Mouse (Mus musculus) MEL (cell line): ENCODE data around the gene Styx. TPM values are rescaled to one million over a fixed set of nuclear protein-coding genes. Genes with fewer than 3 reads are reported as not detected.
A peak's percentile ranks its signal among the peaks of the same experiment; 100 is the strongest.

ENCODE experiments used
- DNase-seq: peaks from one replicate; pipeline ENCODE4 v3.0.0; 2011; ENCODE audit warnings: low read depth, low spot score
- H3K27ac ChIP-seq: 2 replicates; pipeline ENCODE4 v1.5.1; 2012; ENCODE audit warnings: low read depth, mild to moderate bottlenecking, control low read depth, low read length, moderate library complexity; ENCODE audit not compliant: control insufficient read depth
- H3K27me3 ChIP-seq, 2 experiments: fragments of 150-350 bp in 1 of 2; sonication (generic) in 1 of 2; 2 replicates each; pipeline ENCODE4 v1.6.1; 2012; ENCODE audit warnings: low read length in 2 of 2, mild to moderate bottlenecking in 2 of 2, improper control_type of control experiment in 1 of 2, moderate library complexity in 1 of 2; ENCODE audit not compliant: insufficient read depth in 2 of 2, control insufficient read depth in 1 of 2
- H3K36me3 ChIP-seq, 2 experiments: 2 replicates each; pipeline ENCODE4 v1.6.1; 2012 to 2014; ENCODE audit warnings: low read length in 2 of 2, improper control_type of control experiment in 1 of 2, inconsistent platforms in 1 of 2, mild to moderate bottlenecking in 1 of 2; ENCODE audit not compliant: insufficient read depth in 2 of 2, control insufficient read depth in 1 of 2
- H3K4me1 ChIP-seq, 2 experiments: fragments of 150-350 bp in 1 of 2; sonication (generic) in 1 of 2; 2 replicates each; pipeline ENCODE4 v1.6.1; 2012; ENCODE audit warnings: low read length in 2 of 2, improper control_type of control experiment in 1 of 2, mild to moderate bottlenecking in 1 of 2; ENCODE audit not compliant: insufficient read depth in 2 of 2, control insufficient read depth in 1 of 2
- H3K4me3 ChIP-seq, 2 experiments: fragments of 150-350 bp in 1 of 2; sonication (generic) in 1 of 2; 2 replicates each; pipeline ENCODE4 v1.5.1; 2012; ENCODE audit warnings: low read depth in 2 of 2, low read length in 2 of 2, mild to moderate bottlenecking in 2 of 2, moderate library complexity in 2 of 2, control low read depth in 1 of 2, improper control_type of control experiment in 1 of 2; ENCODE audit not compliant: control insufficient read depth in 1 of 2, insufficient read depth in 1 of 2
- H3K79me2 ChIP-seq: 2 replicates; pipeline ENCODE4 v1.6.1; 2012; ENCODE audit warnings: mild to moderate bottlenecking, low read length, moderate library complexity; ENCODE audit not compliant: control insufficient read depth, poor library complexity, insufficient read depth
- H3K9ac ChIP-seq: 2 replicates; pipeline ENCODE4 v1.6.1; 2012; ENCODE audit warnings: low read depth, mild to moderate bottlenecking, control low read depth, low read length, moderate library complexity; ENCODE audit not compliant: control insufficient read depth, poor library complexity, severe bottlenecking
- H3K9me3 ChIP-seq: fragments of 150-350 bp; sonication (generic); replicated peaks from 2 replicates; pipeline ENCODE4 v1.6.1; 2012; ENCODE audit warnings: mild to moderate bottlenecking, low read length, improper control_type of control experiment, moderate library complexity; ENCODE audit not compliant: insufficient read depth
- CHD1 ChIP-seq: IDR thresholded peaks from 2 replicates; pipeline ENCODE4 v1.6.1; 2012; ENCODE audit warnings: low read depth, mild to moderate bottlenecking, inconsistent platforms, low read length, improper control_type of control experiment
- CHD2 ChIP-seq: IDR thresholded peaks from 2 replicates; pipeline ENCODE4 v1.6.1; 2011; ENCODE audit warnings: low read length, improper control_type of control experiment
- CTCF ChIP-seq, 3 experiments: IDR thresholded peaks in 2 of 3; conservative IDR thresholded peaks in 1 of 3; 2 replicates each; pipeline ENCODE4 v1.5.1; 2011 to 2012; ENCODE audit warnings: low read length in 3 of 3, low read depth in 2 of 3, mild to moderate bottlenecking in 2 of 3, improper control_type of control experiment in 1 of 3, inconsistent platforms in 1 of 3, mixed read lengths in 1 of 3, moderate library complexity in 1 of 3; ENCODE audit not compliant: control insufficient read depth in 1 of 3, insufficient read depth in 1 of 3, poor library complexity in 1 of 3, severe bottlenecking in 1 of 3
- ELF1 ChIP-seq: IDR thresholded peaks from 2 replicates; pipeline ENCODE4 v1.6.1; 2014; ENCODE audit warnings: low read depth, mild to moderate bottlenecking, inconsistent platforms, low read length, improper control_type of control experiment, moderate library complexity
- EP300 ChIP-seq, 2 experiments: IDR thresholded peaks; 2 replicates each; pipeline ENCODE4 v1.6.1; 2011; ENCODE audit warnings: improper control_type of control experiment in 2 of 2, low read length in 2 of 2, low read depth in 1 of 2, mild to moderate bottlenecking in 1 of 2
- ETS1 ChIP-seq: IDR thresholded peaks from 2 replicates; pipeline ENCODE4 v1.6.1; 2012; ENCODE audit warnings: low read depth, mild to moderate bottlenecking, inconsistent platforms, low read length, improper control_type of control experiment, moderate library complexity
- GATA1 ChIP-seq: IDR thresholded peaks from 2 replicates; pipeline ENCODE4 v1.6.1; 2011; ENCODE audit warnings: low read depth, low read length, improper control_type of control experiment
- HCFC1 ChIP-seq: IDR thresholded peaks from 2 replicates; pipeline ENCODE4 v1.6.1; 2012; ENCODE audit warnings: low read depth, mild to moderate bottlenecking, inconsistent platforms, low read length, improper control_type of control experiment, moderate library complexity
- MAFK ChIP-seq: IDR thresholded peaks from 2 replicates; pipeline ENCODE4 v1.6.1; 2011; ENCODE audit warnings: low read depth, mild to moderate bottlenecking, low read length, improper control_type of control experiment, borderline replicate concordance
- MAZ ChIP-seq: IDR thresholded peaks from 2 replicates; pipeline ENCODE4 v1.6.1; 2012; ENCODE audit warnings: low read depth, mild to moderate bottlenecking, inconsistent platforms, low read length, improper control_type of control experiment
- MXI1 ChIP-seq: IDR thresholded peaks from 2 replicates; pipeline ENCODE4 v1.6.1; 2011; ENCODE audit warnings: mild to moderate bottlenecking, low read depth, low read length, improper control_type of control experiment
- NELFE ChIP-seq: IDR thresholded peaks from 2 replicates; pipeline ENCODE4 v1.6.1; 2011; ENCODE audit warnings: low read depth, low read length, improper control_type of control experiment
- POLR2A ChIP-seq, 2 experiments: IDR thresholded peaks; 2 replicates each; pipeline ENCODE4 v1.6.1; 2011 to 2012; ENCODE audit warnings: low read length in 2 of 2, mild to moderate bottlenecking in 2 of 2, control low read depth in 1 of 2, improper control_type of control experiment in 1 of 2, low read depth in 1 of 2, moderate library complexity in 1 of 2; ENCODE audit not compliant: control insufficient read depth in 1 of 2, insufficient read depth in 1 of 2, poor library complexity in 1 of 2
- POLR2AphosphoS2 ChIP-seq: IDR thresholded peaks from 2 replicates; pipeline ENCODE4 v1.6.1; 2011; ENCODE audit warnings: low read length, improper control_type of control experiment
- RCOR1 ChIP-seq: IDR thresholded peaks from 2 replicates; pipeline ENCODE4 v1.6.1; 2012; ENCODE audit warnings: low read depth, mild to moderate bottlenecking, inconsistent platforms, low read length, improper control_type of control experiment
- SIN3A ChIP-seq: IDR thresholded peaks from 2 replicates; pipeline ENCODE4 v1.6.1; 2012; ENCODE audit warnings: low read length, improper control_type of control experiment, inconsistent platforms
- TBP ChIP-seq: IDR thresholded peaks from 2 replicates; pipeline ENCODE4 v1.8.0; 2011; ENCODE audit warnings: low read depth, low read length, improper control_type of control experiment
- TCF12 ChIP-seq: IDR thresholded peaks from 2 replicates; pipeline ENCODE4 v1.6.1; 2014; ENCODE audit warnings: low read depth, mild to moderate bottlenecking, inconsistent platforms, low read length, improper control_type of control experiment, moderate library complexity
- USF1 ChIP-seq: IDR thresholded peaks from 2 replicates; pipeline ENCODE4 v1.6.1; 2014; ENCODE audit warnings: low read depth, mild to moderate bottlenecking, inconsistent platforms, low read length, improper control_type of control experiment, moderate library complexity
- ZKSCAN1 ChIP-seq: IDR thresholded peaks from 2 replicates; pipeline ENCODE4 v1.6.1; 2012; ENCODE audit warnings: low read depth, mild to moderate bottlenecking, inconsistent platforms, low read length, improper control_type of control experiment, moderate library complexity
- ZMIZ1 ChIP-seq: IDR thresholded peaks from 2 replicates; pipeline ENCODE4 v1.6.1; 2012; ENCODE audit warnings: low read depth, mild to moderate bottlenecking, inconsistent platforms, low read length, improper control_type of control experiment, moderate library complexity
- polyA plus RNA-seq, 2 experiments: library from polyadenylated mRNA; stranded (reverse) in 1 of 2; unstranded in 1 of 2; fragments of >175 nt in 1 of 2; fragments of >200 nt in 1 of 2; gene quantifications; 2 replicates each; pipeline versions ENCODE4 v1.2.1 to v1.2.4; 2012; ENCODE audit warnings: low replicate concordance in 2 of 2, low read depth in 1 of 2; ENCODE audit not compliant: insufficient read length in 2 of 2, insufficient read depth in 1 of 2, missing spikeins in 1 of 2
- total RNA-seq: library from RNA; depleted of rRNA; stranded (reverse); fragments of 300-350 nt; gene quantifications from 2 replicates; pipeline ENCODE4 v1.2.3, GENCODE M21; 2012

The Styx gene
- total and polyA plus RNA-seq, 3 experiments: 18.0 to 27.2 TPM; not detected in 1

DNA sequence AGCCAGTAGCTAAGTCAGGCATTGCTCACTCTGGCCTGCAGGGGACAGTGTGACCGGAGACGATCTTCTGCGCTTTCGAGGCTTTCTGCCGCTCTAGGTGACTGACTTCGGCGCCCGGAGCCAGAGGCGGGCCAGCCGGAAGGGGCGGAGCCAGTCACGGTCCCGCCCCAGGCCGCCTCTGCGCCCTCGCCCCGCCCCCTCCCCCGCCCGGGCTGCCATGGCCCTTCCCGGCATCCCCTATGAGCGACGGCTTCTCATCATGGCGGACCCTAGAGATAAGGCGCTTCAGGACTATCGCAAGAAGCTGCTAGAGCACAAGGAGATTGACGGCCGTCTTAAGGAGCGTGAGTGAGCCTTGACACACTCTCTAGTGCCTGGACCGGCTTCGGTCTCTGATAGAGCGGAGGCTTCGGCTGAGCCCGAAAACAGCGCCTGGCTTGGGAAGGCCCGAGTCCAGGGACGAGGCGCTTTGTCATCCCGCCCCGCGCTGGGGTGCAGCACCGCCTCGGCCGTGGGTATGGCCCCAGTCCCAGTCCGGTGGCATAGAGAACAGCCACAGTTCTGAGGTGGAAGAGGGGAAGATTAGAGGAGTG, 21.2 kb upstream of the Styx start, which contains the start of gene Psmc6:
Psmc6 (plus strand) TSS at position 200 of the 593 bp plus-strand sequence.
- Histone ChIP-seq H3K27ac (peak within 1 kb of the TSS; percentile 95), H3K27me3 (no peaks in the 10 kb centered on the region), H3K9ac (peak within 1 kb of the TSS; percentile 97), H3K36me3 (peaks cover 17 to 41% of the 10 kb centered on the region in 2 experiments), H3K4me3 (peak within 1 kb of the TSS; percentile 86 to 99), H3K9me3 (no peaks in the 10 kb centered on the region), H3K4me1 (peaks cover 17 to 21% of the 10 kb centered on the region in 2 experiments), H3K79me2 (peaks cover 22% of the 10 kb centered on the region)
- TF ChIP-seq POLR2AphosphoS2: peak; percentile 65; the same call in 1 of the 2 replicates
- peak; percentile 84 for TF ChIP-seq HCFC1
- TF ChIP-seq NELFE: peak; percentile 85
- no peak for TF ChIP-seq RCOR1
- no peak for TF ChIP-seq CHD1
- TF ChIP-seq EP300 (IDR thresholded peaks at IDR 0.05; ENCODE audit: low read depth in 1 of 2, low read length in 2 of 2): no peak
- TF ChIP-seq CHD2: no peak
- TF ChIP-seq GATA1: peak; percentile 52; the same call in 1 of the 2 replicates
- peak; percentile 9; the same call in 1 of the 2 replicates for TF ChIP-seq ETS1
- TF ChIP-seq TBP: peak; percentile 77
- peak; percentile 57; the same call in 1 of the 2 replicates for TF ChIP-seq ZMIZ1
- peak; percentile 69 for TF ChIP-seq SIN3A
- peak; percentile 86 to 92 (median 86) for TF ChIP-seq CTCF (IDR thresholded peaks at IDR 0.05 in 2 of 3, conservative IDR thresholded peaks at IDR 0.05 in 1 of 3; ENCODE audit: control insufficient read depth in 1 of 3, insufficient read depth in 1 of 3, low read depth in 2 of 3, low read length in 3 of 3, poor library complexity in 1 of 3, severe bottlenecking in 1 of 3)
- peak; percentile 84 for TF ChIP-seq MXI1
- peak; percentile 83 for TF ChIP-seq MAZ
- no peak for TF ChIP-seq ZKSCAN1
- TF ChIP-seq MAFK: no peak
- peak; percentile 77 to 90 for TF ChIP-seq POLR2A (IDR thresholded peaks at IDR 0.05; ENCODE audit: control insufficient read depth in 1 of 2, insufficient read depth in 1 of 2, low read depth in 1 of 2, low read length in 2 of 2, poor library complexity in 1 of 2)
- peak; percentile 56; the same call in 1 of the 2 replicates for TF ChIP-seq TCF12
- 0 out of 2 replicates have a peak, but pooled peaks have one; percentile 36 for TF ChIP-seq USF1
- peak; percentile 37; the same call in 1 of the 2 replicates for TF ChIP-seq ELF1
- DNase-seq: peak; percentile 96
